Mouse (Mus musculus) forebrain, embryonic 14.5 days (tissue): Measurements from ENCODE around the gene Hoxc6. TPM values are rescaled to one million over a fixed set of nuclear protein-coding genes. Genes with fewer than 3 reads are reported as not detected.

Experiments used
- ATAC-seq: fragments of 200-750 bp; cut with Nextera tagmentation; 2 replicates; pipeline ENCODE4 v1.8.0; 2017; ENCODE audit warnings: mild to moderate bottlenecking, moderate library complexity
- DNase-seq: peaks from one replicate; pipeline ENCODE4 v3.0.0-alpha.2; 2015; ENCODE audit warnings: low spot score
- H3K27ac ChIP-seq: fragments of 300-500 bp; sonication (generic); 2 replicates; pipeline ENCODE4 v1.5.1; 2014; ENCODE audit warnings: low read depth, mild to moderate bottlenecking, control low read depth, low read length, moderate library complexity
- H3K27me3 ChIP-seq: fragments of 300-500 bp; sonication (generic); replicated peaks from 2 replicates; pipeline ENCODE4 v1.6.1; 2014; ENCODE audit warnings: low read length, control low read depth, mixed read lengths; ENCODE audit not compliant: control insufficient read depth, insufficient read depth
- H3K36me3 ChIP-seq: fragments of 300-500 bp; sonication (generic); 2 replicates; pipeline ENCODE4 v1.6.1; 2014; ENCODE audit warnings: low read length, control low read depth; ENCODE audit not compliant: control insufficient read depth, insufficient read depth
- H3K4me1 ChIP-seq: fragments of 300-500 bp; sonication (generic); 2 replicates; pipeline ENCODE4 v1.6.1; 2014; ENCODE audit warnings: antibody characterized with exemption, low read length, control low read depth; ENCODE audit not compliant: control insufficient read depth, insufficient read depth
- H3K4me2 ChIP-seq: fragments of 300-500 bp; sonication (generic); 2 replicates; pipeline ENCODE4 v1.6.1; 2014; ENCODE audit warnings: mild to moderate bottlenecking, control low read depth, low read length
- H3K4me3 ChIP-seq: fragments of 300-500 bp; sonication (generic); 2 replicates; pipeline ENCODE4 v1.5.1; 2014; ENCODE audit warnings: low read depth, low read length, control low read depth
- H3K9ac ChIP-seq: fragments of 300-500 bp; sonication (generic); 2 replicates; pipeline ENCODE4 v1.6.1; 2014; ENCODE audit warnings: mild to moderate bottlenecking, low read length, control low read depth, moderate library complexity
- H3K9me3 ChIP-seq: fragments of 300-500 bp; sonication (generic); replicated peaks from 2 replicates; pipeline ENCODE4 v1.6.1; 2016; ENCODE audit warnings: low read length, control low read depth, mixed read lengths; ENCODE audit not compliant: control insufficient read depth
- WGBS: fragments of 180-500 bp; shearing (Covaris S2); extraction: QIAGEN DNeasy Blood & Tissue Kit; methylation state at CpG from one replicate; pipeline ENCODE4 v1.1.7; 2014; 5-methylcytosine and 5-hydroxymethylcytosine counted together
- polyA plus RNA-seq: library from polyadenylated mRNA; unstranded; fragments of >200 nt; fragmentation: Nextera tagmentation; extraction: Ambion mirVana; gene quantifications from 2 replicates; pipeline ENCODE4 v1.2.1, GENCODE M21; 2014

Hoxc6 gene
- polyA plus RNA-seq, 1 experiment from 2014 or later = not detected

GRCm38 (mm10) chr15:102996548-102996947 lies 1.5 kb upstream of the Hoxc6 start:
- H3K4me3 ChIP-seq = no peak overlapping the region
- no peak for ATAC-seq
- no peaks in the 10 kb centered on the region for H3K9me3 ChIP-seq
- H3K36me3 ChIP-seq = no peaks in the 10 kb centered on the region
- peaks cover 95% of the 10 kb centered on the region for H3K27me3 ChIP-seq
- under 1% methylated on average over 9 of the region's 9 CpGs for WGBS
- no peak for DNase-seq
- H3K4me1 ChIP-seq = peaks cover 7% of the 10 kb centered on the region; the same call in 1 of the 2 replicates
- no peak overlapping the region for H3K27ac ChIP-seq
- no peak overlapping the region for H3K9ac ChIP-seq
- H3K4me2 ChIP-seq = no peak overlapping the region

- Histone ChIP-seq H3K27me3 (peaks cover 95% of the 10 kb centered on the region), H3K27ac (no peak overlapping the region), H3K4me1 (peaks cover 7% of the 10 kb centered on the region; the same call in 1 of the 2 replicates), H3K4me3 (no peak overlapping the region), H3K9ac (no peak overlapping the region), H3K36me3 (no peaks in the 10 kb centered on the region), H3K4me2 (no peak overlapping the region), H3K9me3 (no peaks in the 10 kb centered on the region)
- 0% methylated on average over 3 of the region's 3 CpGs for WGBS
- ATAC-seq (no peak), DNase-seq (no peak)
Observed at GRCm38 (mm10) chr15:102997431-102997830, 626 bp upstream of the Hoxc6 start.

DNA sequence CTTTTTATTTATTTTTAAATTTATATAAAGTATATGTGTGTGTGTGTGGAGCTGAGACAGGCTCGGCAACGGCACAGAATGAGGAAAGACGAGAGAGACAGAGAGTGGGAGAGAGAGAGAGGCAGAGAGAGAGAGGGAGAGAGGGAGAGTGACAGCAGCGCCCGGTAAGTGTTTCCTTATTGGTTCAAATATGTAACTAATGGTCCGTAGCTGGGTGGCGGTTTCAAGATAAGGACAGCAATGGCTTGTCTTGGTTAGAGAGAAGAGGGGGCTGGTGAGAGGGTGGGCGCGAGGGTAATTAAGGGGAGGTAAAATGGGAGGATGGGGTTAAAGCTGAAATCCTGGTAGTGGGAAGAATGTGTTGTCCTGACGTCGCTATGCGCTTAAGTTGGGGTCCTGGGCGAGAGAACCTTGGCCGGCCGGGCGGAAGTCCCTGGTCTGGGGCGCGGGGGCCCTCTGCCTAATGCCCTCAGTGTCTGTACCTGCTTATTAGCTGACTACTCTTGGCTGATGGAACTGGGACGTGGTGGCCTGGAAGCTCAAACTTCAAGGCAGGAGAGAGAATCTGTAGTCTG lies 638 bp downstream of the Hoxc6 start:
- ATAC-seq (peak; percentile 48; the same call in 1 of the 2 replicates), DNase-seq (no peak)
- peaks cover 7% of the 10 kb centered on the region; the same call in 1 of the 2 replicates for H3K4me1 ChIP-seq
- no peaks in the 10 kb centered on the region for H3K9me3 ChIP-seq
- no peaks in the 10 kb centered on the region for H3K36me3 ChIP-seq
- H3K4me2 ChIP-seq = peak overlapping the region; percentile 45
- H3K27ac ChIP-seq = no peak overlapping the region
- H3K9ac ChIP-seq = no peak overlapping the region
- no peak overlapping the region for H3K4me3 ChIP-seq
- WGBS = under 1% methylated on average over 19 of the region's 19 CpGs
- peaks cover 96% of the 10 kb centered on the region for H3K27me3 ChIP-seq

DNA sequence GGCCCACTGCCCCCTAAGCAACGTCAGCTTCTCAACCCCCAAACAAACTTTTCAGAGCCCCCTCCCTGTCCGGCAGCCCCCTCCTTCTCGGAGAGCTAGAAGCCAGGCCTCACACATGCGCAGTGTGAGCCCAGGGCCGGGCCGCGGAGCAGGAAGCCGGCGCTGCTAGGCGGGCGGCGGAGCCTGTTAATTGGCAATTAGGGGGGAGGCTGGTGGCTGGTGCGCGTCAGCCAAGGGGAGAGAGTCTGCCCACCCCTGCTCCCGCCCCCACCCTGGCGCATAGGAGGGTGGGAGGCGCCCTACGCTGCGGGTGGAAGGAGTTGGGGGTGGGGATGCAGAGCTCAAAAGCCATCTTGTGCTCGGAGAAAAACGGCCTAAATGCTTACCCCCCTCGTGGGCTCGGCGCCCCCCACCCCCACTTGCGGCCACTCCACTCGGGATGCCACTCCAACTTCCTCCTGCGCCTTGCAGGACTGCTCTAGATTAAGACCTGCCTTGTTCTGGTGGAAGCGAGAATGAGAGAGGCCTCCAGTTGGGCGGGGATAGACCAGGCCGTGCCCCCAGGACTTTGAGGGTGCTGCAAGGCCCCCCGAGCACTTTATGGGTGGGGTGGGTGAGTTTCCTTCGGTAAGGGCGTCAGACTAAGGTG lies 1.2 kb downstream of the Hoxc6 start:
- Histone ChIP-seq H3K36me3 (no peaks in the 10 kb centered on the region), H3K4me2 (peak overlapping the region; percentile 45), H3K27me3 (peaks cover 100% of the 10 kb centered on the region), H3K4me3 (peak overlapping the region; percentile 23), H3K4me1 (peaks cover 7% of the 10 kb centered on the region; the same call in 1 of the 2 replicates), H3K9ac (0 out of 2 replicates have a peak overlapping the region, but pooled peaks have one; percentile 25), H3K9me3 (no peaks in the 10 kb centered on the region), H3K27ac (no peak overlapping the region)
- DNase-seq (peak; percentile 83), ATAC-seq (peak; percentile 84)
- 2% methylated on average over 33 of the region's 33 CpGs for WGBS

- Histone ChIP-seq H3K27me3 (peaks cover 100% of the 10 kb centered on the region), H3K9ac (no peak overlapping the region), H3K36me3 (no peaks in the 10 kb centered on the region), H3K27ac (no peak overlapping the region), H3K4me1 (peaks cover 7% of the 10 kb centered on the region; the same call in 1 of the 2 replicates), H3K4me2 (no peak overlapping the region), H3K9me3 (no peaks in the 10 kb centered on the region), H3K4me3 (no peak overlapping the region)
- 1% methylated on average over 10 of the region's 11 CpGs for WGBS
- peak; percentile 50; the same call in 1 of the 2 replicates for ATAC-seq
- no peak for DNase-seq
Observed at GRCm38 (mm10) chr15:102999955-103000354, 1.9 kb downstream of the Hoxc6 start.

GRCm38 (mm10) chr15:103000501-103000901 lies 2.4 kb downstream of the Hoxc6 start:
- Histone ChIP-seq H3K4me1 (peaks cover 7% of the 10 kb centered on the region; the same call in 1 of the 2 replicates), H3K4me3 (no peak overlapping the region), H3K27me3 (peaks cover 100% of the 10 kb centered on the region), H3K9ac (no peak overlapping the region), H3K27ac (no peak overlapping the region), H3K9me3 (no peaks in the 10 kb centered on the region), H3K36me3 (no peaks in the 10 kb centered on the region), H3K4me2 (no peak overlapping the region)
- ATAC-seq = no peak
- under 1% methylated on average over 24 of the region's 24 CpGs for WGBS
- no peak for DNase-seq

- Histone ChIP-seq H3K4me1 (peaks cover 7% of the 10 kb centered on the region; the same call in 1 of the 2 replicates), H3K9ac (no peak overlapping the region), H3K27me3 (peaks cover 100% of the 10 kb centered on the region), H3K27ac (no peak overlapping the region), H3K36me3 (no peaks in the 10 kb centered on the region), H3K4me2 (no peak overlapping the region), H3K9me3 (no peaks in the 10 kb centered on the region), H3K4me3 (no peak overlapping the region)
- ATAC-seq (no peak), DNase-seq (no peak)
- WGBS = 9% methylated on average over 2 of the region's 2 CpGs
Observed at GRCm38 (mm10) chr15:103001370-103001769, 3.3 kb downstream of the Hoxc6 start.

GRCm38 (mm10) chr15:103002156-103002555 lies 4.1 kb downstream of the Hoxc6 start:
- ATAC-seq (no peak), DNase-seq (no peak)
- Histone ChIP-seq H3K36me3 (no peaks in the 10 kb centered on the region), H3K27me3 (peaks cover 100% of the 10 kb centered on the region), H3K4me3 (no peak overlapping the region), H3K4me2 (no peak overlapping the region), H3K9ac (no peak overlapping the region), H3K9me3 (no peaks in the 10 kb centered on the region), H3K4me1 (peaks cover 7% of the 10 kb centered on the region; the same call in 1 of the 2 replicates), H3K27ac (no peak overlapping the region)
- 6% methylated on average over 4 of the region's 4 CpGs for WGBS
